Mouse (Mus musculus): ENCODE data around the gene Nol9. TPM values are rescaled to one million over a fixed set of nuclear protein-coding genes. Genes with fewer than 3 reads are reported as not detected.

The Nol9 gene
- polyA plus RNA-seq, 1 experiment = 16.0 TPM

DNA sequence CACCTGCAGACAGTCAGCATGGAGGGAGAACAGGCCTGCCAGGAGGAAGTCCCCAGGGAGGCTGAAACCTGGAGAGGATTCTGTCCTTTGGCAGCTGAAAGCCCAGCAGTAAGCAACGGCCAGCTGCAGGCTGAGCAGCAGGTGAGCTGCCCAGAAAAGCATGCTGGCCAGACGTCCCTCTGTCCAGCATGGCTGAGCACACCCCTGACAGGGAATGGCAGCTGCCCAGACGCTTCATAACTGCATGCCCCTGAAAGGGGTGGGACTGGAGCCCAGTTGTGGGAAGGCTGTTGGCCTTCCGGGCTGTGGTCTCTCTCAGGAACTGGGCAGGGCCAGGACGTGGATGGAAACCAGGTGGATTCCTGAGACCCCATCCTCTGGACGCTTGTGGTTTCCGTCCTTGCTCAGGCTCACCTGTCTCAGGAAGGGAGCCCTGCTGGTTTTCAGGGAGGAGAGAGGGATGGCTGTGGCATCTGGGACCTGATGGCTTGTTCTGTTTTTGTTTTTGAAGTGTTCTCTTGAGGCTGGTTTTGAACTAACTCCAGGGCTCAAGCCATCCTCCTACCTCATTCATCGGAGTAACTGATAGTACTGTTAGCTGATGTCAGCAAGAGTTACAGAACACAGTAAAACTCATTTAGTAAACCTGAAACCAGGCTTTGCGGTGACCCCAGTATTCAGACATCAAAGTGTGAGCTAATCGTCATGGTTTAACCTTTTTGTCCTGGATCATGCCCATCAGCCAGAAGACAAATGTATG lies 716 bp upstream of the Nol9 start, which contains the start of gene Tas1r1:
TSS of gene Tas1r1 (minus strand) at position 344 of the 760 bp plus-strand sequence.
- DNase-seq (ENCODE audit: low read depth, low spot score) = no peak

GRCm38 (mm10) chr4:152039831-152040310 lies 750 bp downstream of the Nol9 start:
- WGBS = 1% methylated on average over 25 of the region's 25 CpGs

More for the DNA sequence above, 716 bp upstream of the Nol9 start, which contains the start of gene Tas1r1:
- 45% methylated on average over 10 of the region's 10 CpGs for WGBS

DNA sequence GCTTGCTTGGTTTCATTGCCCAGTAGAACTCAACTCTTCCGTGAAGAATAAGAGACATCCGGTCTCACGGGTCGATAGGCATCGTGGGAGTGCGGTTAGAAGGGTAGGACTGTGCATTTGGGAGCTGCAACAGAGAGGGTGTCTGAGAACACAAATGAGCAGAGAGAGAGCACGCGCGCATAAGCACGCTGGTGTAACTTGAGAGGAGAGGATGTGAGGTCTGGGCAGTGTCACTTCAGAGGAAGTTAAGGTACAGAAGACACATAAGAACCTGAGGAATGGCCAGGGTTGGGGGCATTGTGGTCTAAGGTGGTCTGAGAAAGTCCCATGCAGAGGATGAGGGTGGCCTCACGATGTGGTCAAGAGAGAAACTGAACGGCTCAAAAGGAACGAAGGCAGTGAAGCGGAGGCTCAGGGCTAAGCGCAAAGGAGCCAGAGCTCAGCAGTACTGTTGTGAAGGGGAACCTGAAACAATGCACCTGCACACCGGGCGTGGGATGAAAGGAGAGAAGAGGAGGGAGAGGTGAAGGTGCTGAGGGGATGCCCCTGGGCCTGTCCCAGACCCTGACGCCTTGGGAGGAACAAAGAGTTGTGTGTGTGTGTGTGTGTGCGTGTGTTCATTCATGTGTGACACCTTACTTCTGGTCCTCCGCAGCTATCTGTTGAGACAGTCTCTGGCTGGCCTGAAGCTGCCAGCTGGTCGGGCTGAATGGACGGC lies 3.0 kb downstream of the Nol9 start:
- 94% methylated on average over 22 of the region's 22 CpGs for WGBS
- no peak for DNase-seq (ENCODE audit: low read depth, low spot score)

More at GRCm38 (mm10) chr4:152039831-152040310, 750 bp downstream of the Nol9 start:
- no peak for DNase-seq (ENCODE audit: low read depth, low spot score)

GRCm38 (mm10) chr4:152043171-152043570 lies 4.0 kb downstream of the Nol9 start:
- 83% methylated on average over 3 of the region's 3 CpGs for WGBS
- DNase-seq (ENCODE audit: low read depth, low spot score) = no peak

- no peak for DNase-seq (ENCODE audit: low read depth, low spot score)
- WGBS = 81% methylated on average over 6 of the region's 6 CpGs
Measured at GRCm38 (mm10) chr4:152044609-152045008, 5.5 kb downstream of the Nol9 start.

DNA sequence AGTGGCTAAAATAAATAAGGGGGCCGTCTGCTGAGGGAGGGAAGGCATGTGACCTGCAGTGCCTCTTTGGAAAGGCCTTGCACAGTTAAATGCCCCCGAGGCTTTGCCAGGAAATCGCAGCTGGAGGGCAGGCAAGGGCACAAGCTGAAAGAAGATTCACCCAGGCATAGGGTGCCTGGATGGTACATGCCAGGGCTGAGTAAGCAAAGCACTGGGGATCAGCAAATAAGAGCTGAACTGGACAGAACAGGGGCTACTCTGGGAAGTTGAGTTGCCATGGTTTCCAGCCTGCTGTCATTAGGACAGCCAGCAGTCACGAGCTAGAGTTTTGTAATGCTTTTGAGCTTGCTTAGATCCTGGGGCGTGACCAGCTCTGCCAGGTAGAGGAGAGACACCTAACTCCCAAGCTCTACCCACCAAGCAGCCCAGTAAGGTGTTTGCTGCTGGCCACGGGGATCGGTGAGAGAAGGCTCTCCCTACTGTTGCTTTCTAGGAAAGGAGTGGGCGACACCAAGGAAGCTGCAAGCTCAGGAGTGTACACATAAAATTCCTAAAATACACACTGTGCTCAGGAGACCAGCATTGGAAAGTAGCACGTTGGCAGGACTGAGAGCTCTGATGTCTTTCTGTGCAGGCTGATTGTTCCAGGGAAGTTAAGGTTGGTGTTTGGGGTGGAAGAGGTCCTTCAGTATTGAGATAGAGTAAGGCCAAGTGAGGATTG lies 23.4 kb downstream of the Nol9 start:
- 60% methylated on average over 9 of the region's 9 CpGs for WGBS
- DNase-seq (ENCODE audit: low read depth, low spot score) = no peak

DNA sequence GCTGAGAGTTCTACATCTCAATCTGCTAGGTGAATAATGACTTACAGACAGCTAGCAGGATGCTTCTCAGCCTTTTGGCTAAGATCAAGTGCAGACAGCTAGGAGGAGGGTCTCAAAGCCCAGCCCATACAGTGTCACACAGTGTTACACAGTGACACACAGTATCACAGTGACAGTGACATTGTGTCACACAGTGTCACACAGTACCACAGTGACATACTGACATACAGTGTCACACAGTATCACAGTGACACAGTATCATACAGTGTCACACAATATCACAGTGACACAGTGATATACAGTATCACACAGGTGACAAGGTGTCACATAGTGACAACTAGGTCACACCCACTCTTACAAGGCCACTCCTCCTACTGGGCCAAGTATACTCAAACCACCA lies 28.2 kb downstream of the Nol9 start:
- DNase-seq (ENCODE audit: low read depth, low spot score) = no peak

DNA sequence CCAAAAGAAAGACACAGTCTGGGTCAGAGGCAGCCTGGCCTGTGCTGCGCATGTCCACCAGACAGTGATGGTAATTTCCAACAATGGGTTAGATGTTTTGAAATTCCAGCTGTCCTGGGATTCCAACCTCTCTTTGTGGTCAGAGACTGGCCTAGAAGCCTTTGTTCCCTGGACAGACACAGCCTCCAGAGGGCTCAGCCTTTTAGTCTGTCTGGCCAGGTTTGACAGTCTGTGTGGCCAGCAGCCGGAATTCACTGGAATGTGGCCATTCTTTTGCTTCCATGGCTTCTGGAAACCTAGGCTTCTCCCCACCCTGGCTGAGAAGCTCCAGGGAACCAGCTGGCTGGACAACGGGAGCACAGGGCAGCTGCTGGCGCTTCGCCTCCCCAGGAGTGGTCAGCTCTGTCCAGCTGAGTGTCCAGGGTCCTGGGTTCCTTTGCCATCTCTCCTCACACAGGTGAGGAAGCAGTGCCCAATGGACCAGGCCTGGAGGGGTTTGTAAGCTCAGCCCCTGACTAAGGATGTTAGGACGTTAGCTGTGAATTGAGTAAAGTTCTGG lies 29.1 kb downstream of the Nol9 start:
- DNase-seq (ENCODE audit: low read depth, low spot score) = no peak
- 77% methylated on average over 6 of the region's 6 CpGs for WGBS

DNA sequence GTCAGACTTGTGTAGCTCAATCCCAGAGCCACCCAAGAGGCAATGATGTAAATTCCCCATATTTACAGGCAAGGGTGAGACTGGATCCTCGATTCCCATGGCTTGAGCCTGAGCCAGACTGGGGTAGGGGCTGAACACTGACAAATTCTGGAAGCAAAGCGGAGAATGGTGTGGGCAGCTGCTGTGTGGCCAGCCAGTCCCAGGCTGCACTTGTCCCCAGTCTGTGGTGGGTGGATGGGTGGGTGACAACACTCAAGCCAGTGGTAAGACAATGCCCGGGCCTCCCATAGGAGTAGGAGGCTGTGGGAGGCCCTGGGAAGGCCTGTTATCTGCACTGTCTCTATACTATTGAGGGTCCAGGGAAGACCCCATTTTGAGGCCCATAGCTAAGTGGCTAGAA lies 30.1 kb downstream of the Nol9 start:
- 86% methylated on average over 3 of the region's 3 CpGs for WGBS
- no peak for DNase-seq (ENCODE audit: low read depth, low spot score)

DNA sequence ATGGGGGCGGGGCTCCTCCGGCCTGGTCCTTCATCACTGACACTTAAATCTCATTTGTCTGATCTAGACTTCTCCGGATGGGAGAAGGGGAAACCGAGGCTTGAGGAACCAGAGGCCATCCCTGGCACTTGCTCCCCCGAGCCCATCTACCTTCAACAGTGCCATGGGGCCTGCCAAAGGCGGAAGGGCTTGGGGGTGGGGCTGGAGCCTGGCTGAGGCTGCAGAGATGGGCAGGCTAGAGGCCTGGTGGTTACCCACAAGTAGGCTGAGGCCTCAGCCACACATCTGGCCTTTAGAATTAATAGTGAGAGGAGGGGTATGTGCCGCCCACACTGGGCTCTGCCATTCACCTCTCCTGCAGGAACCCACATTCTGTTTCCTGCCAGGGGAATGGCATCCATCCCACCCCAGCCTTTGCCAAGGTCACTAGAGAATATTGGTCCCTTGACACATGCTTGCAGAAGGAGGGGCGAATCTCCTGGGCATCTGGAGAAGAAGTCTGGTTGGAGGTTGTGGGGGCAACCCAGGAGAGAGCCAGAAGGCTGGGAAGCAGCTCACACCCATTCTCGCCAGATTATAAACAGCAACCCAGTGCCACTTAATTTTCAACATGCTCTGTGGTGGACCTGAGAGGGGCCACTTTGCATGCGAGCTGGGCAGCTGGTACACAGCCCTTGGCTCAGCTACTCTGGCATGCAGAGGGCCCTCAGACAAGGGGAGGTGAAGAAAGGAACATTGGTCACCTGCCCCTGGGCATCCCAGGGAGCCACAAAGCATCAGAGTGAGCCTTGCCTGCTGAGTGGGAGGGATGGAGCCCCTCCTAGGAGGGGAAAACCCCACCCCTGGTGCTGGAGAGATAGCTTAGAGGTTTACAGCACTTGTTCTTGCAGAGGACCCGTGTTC lies 31.6 kb downstream of the Nol9 start:
- WGBS = 75% methylated on average over 11 of the region's 11 CpGs

DNA sequence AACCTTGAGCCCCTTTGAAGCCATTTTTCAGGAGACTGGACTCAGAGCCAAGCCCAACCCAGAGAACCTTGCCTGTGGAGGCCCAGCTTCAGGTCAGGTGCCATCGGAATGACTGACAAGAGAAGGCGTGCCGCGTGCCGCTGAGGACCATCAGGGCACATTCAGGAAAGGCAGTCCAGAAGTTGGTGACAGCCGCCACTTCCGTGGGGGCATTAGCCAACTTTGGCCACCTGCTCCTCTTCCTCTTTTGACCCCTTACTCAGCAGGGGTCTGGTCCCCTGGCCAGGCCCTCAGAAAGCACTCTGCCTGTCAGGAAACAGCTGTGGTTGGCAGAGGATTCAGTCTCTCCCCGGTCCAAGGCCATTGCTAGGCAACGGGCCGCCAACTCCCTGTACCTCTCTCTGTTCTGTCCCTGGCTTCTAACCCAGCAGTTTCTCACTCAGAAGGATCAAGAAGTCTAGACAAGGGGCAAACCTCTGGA lies 33.0 kb downstream of the Nol9 start, which contains the start of gene Plekhg5:
TSS of gene Plekhg5 (plus strand) at position 378 of the 481 bp plus-strand sequence.
- 38% methylated on average over 10 of the region's 10 CpGs for WGBS
- no peak for DNase-seq (ENCODE audit: low read depth, low spot score)

More for the DNA sequence above, 31.6 kb downstream of the Nol9 start:
- DNase-seq (ENCODE audit: low read depth, low spot score) = no peak

- WGBS = 55% methylated on average over 10 of the region's 10 CpGs
- DNase-seq (ENCODE audit: low read depth, low spot score) = no peak
Measured at GRCm38 (mm10) chr4:152072655-152073054, 33.5 kb downstream of the Nol9 start.

DNA sequence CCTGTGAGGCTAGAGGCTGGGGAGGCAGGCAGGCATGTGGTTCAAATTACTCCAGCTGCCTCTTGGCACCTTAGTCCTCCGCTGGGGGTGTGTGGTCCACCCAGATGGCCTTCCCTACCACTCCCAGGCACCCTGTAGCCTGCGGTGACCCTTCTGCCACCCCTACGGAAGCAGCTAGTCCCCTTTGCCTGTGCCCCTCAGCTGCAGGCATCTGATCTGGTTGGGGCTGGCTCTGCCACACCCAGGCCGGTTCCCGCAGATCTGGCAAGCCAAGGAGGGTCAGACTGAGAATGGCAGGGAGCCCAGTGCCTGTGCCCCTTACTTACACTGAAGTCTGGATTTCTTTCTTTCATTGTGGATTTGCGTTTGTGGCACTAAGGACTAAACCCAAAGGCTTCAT lies 34.6 kb downstream of the Nol9 start:
- no peak for DNase-seq (ENCODE audit: low read depth, low spot score)
- WGBS = 71% methylated on average over 6 of the region's 6 CpGs

DNA sequence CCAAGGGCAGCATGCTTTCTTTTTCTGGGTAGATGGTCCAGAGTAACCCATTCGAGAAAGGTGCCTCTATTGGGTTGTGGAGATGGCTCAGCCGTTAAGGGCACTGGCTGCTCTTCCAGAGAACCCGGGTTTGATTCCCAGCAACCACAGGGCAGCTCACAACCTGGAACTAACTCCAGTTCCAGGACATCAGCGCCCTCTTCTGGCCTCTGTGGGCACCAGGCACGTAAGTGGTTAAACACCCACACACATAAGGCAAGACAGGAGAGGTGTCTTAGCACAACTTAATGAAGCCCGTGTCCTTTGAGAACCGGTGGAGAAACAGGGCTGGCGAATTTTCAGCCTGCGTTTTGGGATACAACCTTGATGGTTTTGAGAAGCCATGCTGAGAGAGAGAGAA lies 35.4 kb downstream of the Nol9 start:
- 86% methylated on average over 9 of the region's 9 CpGs for WGBS

GRCm38 (mm10) chr4:152077191-152077590 lies 38.1 kb downstream of the Nol9 start:
- no peak for DNase-seq (ENCODE audit: low read depth, low spot score)
- WGBS = 88% methylated on average over 9 of the region's 9 CpGs

More for the DNA sequence above, 35.4 kb downstream of the Nol9 start:
- DNase-seq (ENCODE audit: low read depth, low spot score) = no peak

GRCm38 (mm10) chr4:152078105-152078530 lies 39.0 kb downstream of the Nol9 start:
- DNase-seq (ENCODE audit: low read depth, low spot score) = no peak
- WGBS = 85% methylated on average over 10 of the region's 10 CpGs

GRCm38 (mm10) chr4:152079261-152079660 lies 40.1 kb downstream of the Nol9 start:
- no peak for DNase-seq (ENCODE audit: low read depth, low spot score)
- 86% methylated on average over 3 of the region's 3 CpGs for WGBS

DNA sequence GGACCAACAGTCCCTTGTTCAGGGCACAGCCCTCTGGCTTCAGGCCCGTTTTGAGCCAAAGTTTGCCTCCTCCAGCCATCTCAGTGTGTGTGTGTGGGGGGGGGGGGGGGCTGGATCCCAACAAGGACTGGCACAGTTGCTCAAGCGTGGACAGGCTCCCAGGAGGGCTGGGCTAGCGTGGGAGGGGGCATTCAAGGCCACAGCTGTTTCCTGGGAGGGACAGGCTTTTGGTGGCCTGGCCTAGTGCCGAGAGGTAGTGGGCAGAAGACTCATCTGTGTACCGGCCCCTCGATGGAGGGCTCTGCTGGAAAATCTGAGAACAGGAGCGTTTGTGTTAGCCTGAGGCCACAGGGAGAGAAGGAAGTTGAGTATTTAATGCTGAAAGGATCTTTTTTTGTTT lies 40.8 kb downstream of the Nol9 start:
- WGBS = 53% methylated on average over 7 of the region's 7 CpGs
- DNase-seq (ENCODE audit: low read depth, low spot score) = no peak

All from large intestine, adult 2 months (tissue).